Mouse (Mus musculus) hindbrain, embryonic 16.5 days (tissue): ENCODE results near the gene Cenpu. TPM values are rescaled to one million over a fixed set of nuclear protein-coding genes. Genes with fewer than 3 reads are reported as not detected.
A peak's percentile ranks its signal among the peaks of the same experiment; 100 is the strongest.

Experiments
- ATAC-seq: fragments of 200-750 bp; cut with Nextera tagmentation; 2 replicates; pipeline ENCODE4 v1.8.0; 2017; ENCODE audit warnings: moderate TSS enrichment, moderate library complexity
- H3K27ac ChIP-seq: fragments of 300-500 bp; sonication (generic); 2 replicates; pipeline ENCODE4 v1.5.1; 2014; ENCODE audit warnings: low read depth, mild to moderate bottlenecking, control low read depth, low read length, moderate library complexity
- H3K27me3 ChIP-seq: fragments of 300-500 bp; sonication (generic); replicated peaks from 2 replicates; pipeline ENCODE4 v1.6.1; 2014; ENCODE audit warnings: low read length; ENCODE audit not compliant: control insufficient read depth, insufficient read depth
- H3K36me3 ChIP-seq: fragments of 300-500 bp; sonication (generic); 2 replicates; pipeline ENCODE4 v1.6.1; 2014; ENCODE audit warnings: mild to moderate bottlenecking, low read length, moderate library complexity, mixed read lengths; ENCODE audit not compliant: control insufficient read depth, insufficient read depth
- H3K4me1 ChIP-seq: fragments of 300-500 bp; sonication (generic); 2 replicates; pipeline ENCODE4 v1.6.1; 2014; ENCODE audit warnings: low read depth, low read length; ENCODE audit not compliant: control insufficient read depth, insufficient read depth
- H3K4me2 ChIP-seq: fragments of 300-500 bp; sonication (generic); 2 replicates; pipeline ENCODE4 v1.6.1; 2014; ENCODE audit warnings: mild to moderate bottlenecking, low read length, control low read depth, moderate library complexity
- H3K4me3 ChIP-seq: fragments of 300-500 bp; sonication (generic); 2 replicates; pipeline ENCODE4 v1.5.1; 2014; ENCODE audit warnings: mild to moderate bottlenecking, low read length, control low read depth, moderate library complexity
- H3K9ac ChIP-seq: fragments of 300-500 bp; sonication (generic); 2 replicates; pipeline ENCODE4 v1.6.1; 2014; ENCODE audit warnings: low read depth, mild to moderate bottlenecking, control low read depth, low read length, moderate library complexity
- H3K9me3 ChIP-seq: fragments of 300-500 bp; sonication (generic); 2 replicates; pipeline ENCODE4 v1.6.1; 2014; ENCODE audit warnings: mild to moderate bottlenecking, low read length, moderate library complexity; ENCODE audit not compliant: control insufficient read depth
- WGBS: fragments of 180-500 bp; shearing (Covaris S2); extraction: QIAGEN DNeasy Blood & Tissue Kit; methylation state at CpG from one replicate; pipeline ENCODE4 v1.1.7; 2014; 5-methylcytosine and 5-hydroxymethylcytosine counted together
- polyA plus RNA-seq: library from polyadenylated mRNA; unstranded; fragments of >200 nt; fragmentation: Nextera tagmentation; extraction: Ambion mirVana; gene quantifications from 2 replicates; pipeline ENCODE4 v1.2.1, GENCODE M21; 2015

Cenpu gene
- polyA plus RNA-seq, 1 experiment from 2014 or later, result 7.4 TPM

GRCm38 (mm10) chr8:46600959-46601707 lies 49.3 kb downstream of the Cenpu start:
- no peaks in the 10 kb centered on the region for H3K27me3 ChIP-seq
- no peaks in the 10 kb centered on the region for H3K36me3 ChIP-seq
- H3K4me3 ChIP-seq, result no peak overlapping the region
- H3K4me1 ChIP-seq, result no peaks in the 10 kb centered on the region
- no peak overlapping the region for H3K9ac ChIP-seq
- H3K4me2 ChIP-seq, result no peak overlapping the region
- H3K27ac ChIP-seq, result no peak overlapping the region
- ATAC-seq, result no peak
- H3K9me3 ChIP-seq, result no peaks in the 10 kb centered on the region
- 66% methylated on average over 10 of the region's 10 CpGs for WGBS

- no peaks in the 10 kb centered on the region for H3K27me3 ChIP-seq
- H3K4me2 ChIP-seq, result no peak overlapping the region
- no peaks in the 10 kb centered on the region for H3K4me1 ChIP-seq
- ATAC-seq, result no peak
- no peak overlapping the region for H3K4me3 ChIP-seq
- 89% methylated on average over 5 of the region's 5 CpGs for WGBS
- H3K9me3 ChIP-seq, result no peaks in the 10 kb centered on the region
- no peak overlapping the region for H3K9ac ChIP-seq
- no peaks in the 10 kb centered on the region for H3K36me3 ChIP-seq
- H3K27ac ChIP-seq, result no peak overlapping the region
Observed at GRCm38 (mm10) chr8:46603587-46603986, 51.8 kb downstream of the Cenpu start.

- no peaks in the 10 kb centered on the region for H3K9me3 ChIP-seq
- no peak for ATAC-seq
- no peak overlapping the region for H3K9ac ChIP-seq
- H3K4me2 ChIP-seq, result no peak overlapping the region
- no peaks in the 10 kb centered on the region for H3K36me3 ChIP-seq
- H3K4me1 ChIP-seq, result no peaks in the 10 kb centered on the region
- H3K4me3 ChIP-seq, result no peak overlapping the region
- H3K27me3 ChIP-seq, result no peaks in the 10 kb centered on the region
- 90% methylated on average over 1 of the region's 1 CpGs for WGBS
- H3K27ac ChIP-seq, result no peak overlapping the region
Observed at GRCm38 (mm10) chr8:46606930-46607329, 55.1 kb downstream of the Cenpu start.

GRCm38 (mm10) chr8:46611557-46611956 lies 59.7 kb downstream of the Cenpu start:
- ATAC-seq, result no peak
- Histone ChIP-seq H3K27ac (no peak overlapping the region), H3K4me3 (no peak overlapping the region), H3K4me2 (no peak overlapping the region), H3K9ac (no peak overlapping the region), H3K4me1 (no peaks in the 10 kb centered on the region), H3K27me3 (no peaks in the 10 kb centered on the region), H3K36me3 (no peaks in the 10 kb centered on the region), H3K9me3 (no peaks in the 10 kb centered on the region)
- WGBS, result 91% methylated on average over 8 of the region's 8 CpGs

- H3K27me3 ChIP-seq, result no peaks in the 10 kb centered on the region
- WGBS, result 81% methylated on average over 4 of the region's 4 CpGs
Observed at GRCm38 (mm10) chr8:46612913-46613312, 61.1 kb downstream of the Cenpu start.

DNA sequence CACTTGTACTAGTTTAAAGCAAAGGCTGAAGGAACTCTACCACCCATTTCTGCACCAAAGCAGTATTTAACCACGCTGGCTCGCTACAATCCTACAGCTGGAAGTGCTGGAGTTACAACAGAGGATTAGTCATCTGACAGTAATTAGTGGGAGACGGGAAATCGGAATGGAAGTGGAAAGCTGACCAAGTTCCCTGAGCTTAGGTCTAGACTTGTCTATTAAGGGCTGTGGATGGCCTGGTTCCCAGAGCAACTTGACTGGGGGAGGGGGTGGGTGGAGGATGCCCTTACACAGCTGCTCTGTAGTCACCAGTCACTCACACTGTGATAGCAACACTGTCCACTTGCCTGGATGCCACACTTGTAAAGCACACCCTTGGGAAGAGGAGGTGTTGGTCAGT lies 61.5 kb downstream of the Cenpu start:
- no peaks in the 10 kb centered on the region for H3K27me3 ChIP-seq
- H3K4me1 ChIP-seq, result no peaks in the 10 kb centered on the region
- no peaks in the 10 kb centered on the region for H3K36me3 ChIP-seq
- no peak overlapping the region for H3K27ac ChIP-seq
- WGBS, result 73% methylated on average over 4 of the region's 4 CpGs
- H3K9ac ChIP-seq, result no peak overlapping the region
- H3K4me3 ChIP-seq, result no peak overlapping the region
- H3K4me2 ChIP-seq, result no peak overlapping the region
- no peak for ATAC-seq
- H3K9me3 ChIP-seq, result no peaks in the 10 kb centered on the region

More at GRCm38 (mm10) chr8:46612913-46613312, 61.1 kb downstream of the Cenpu start:
- Histone ChIP-seq H3K4me3 (no peak overlapping the region), H3K9ac (no peak overlapping the region), H3K4me1 (no peaks in the 10 kb centered on the region), H3K36me3 (no peaks in the 10 kb centered on the region), H3K9me3 (no peaks in the 10 kb centered on the region), H3K4me2 (no peak overlapping the region), H3K27ac (no peak overlapping the region)
- ATAC-seq, result no peak

DNA sequence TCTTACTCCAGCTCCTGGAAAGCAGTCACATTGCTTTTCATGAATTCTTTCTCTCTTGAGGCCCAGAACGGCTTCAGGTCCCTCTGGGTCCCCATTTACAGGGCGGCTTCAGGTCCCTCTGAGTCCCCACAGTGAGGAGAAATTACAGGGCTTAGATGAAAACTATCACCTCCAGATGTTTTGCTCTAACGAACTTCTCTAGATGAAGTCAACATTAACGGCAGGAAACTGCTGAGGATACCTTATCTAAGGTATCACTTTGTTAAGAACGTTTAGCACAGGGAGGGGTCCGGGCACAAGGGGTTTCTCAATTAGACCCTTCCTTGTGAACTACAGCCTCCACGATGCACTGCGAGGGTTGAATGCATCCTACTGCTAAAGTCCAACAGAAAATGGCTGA lies 64.1 kb downstream of the Cenpu start:
- Histone ChIP-seq H3K4me2 (no peak overlapping the region), H3K9ac (no peak overlapping the region), H3K9me3 (no peaks in the 10 kb centered on the region), H3K4me3 (no peak overlapping the region), H3K36me3 (no peaks in the 10 kb centered on the region), H3K27me3 (no peaks in the 10 kb centered on the region), H3K27ac (no peak overlapping the region), H3K4me1 (peaks cover 11% of the 10 kb centered on the region)
- WGBS, result 95% methylated on average over 8 of the region's 8 CpGs
- ATAC-seq, result no peak

DNA sequence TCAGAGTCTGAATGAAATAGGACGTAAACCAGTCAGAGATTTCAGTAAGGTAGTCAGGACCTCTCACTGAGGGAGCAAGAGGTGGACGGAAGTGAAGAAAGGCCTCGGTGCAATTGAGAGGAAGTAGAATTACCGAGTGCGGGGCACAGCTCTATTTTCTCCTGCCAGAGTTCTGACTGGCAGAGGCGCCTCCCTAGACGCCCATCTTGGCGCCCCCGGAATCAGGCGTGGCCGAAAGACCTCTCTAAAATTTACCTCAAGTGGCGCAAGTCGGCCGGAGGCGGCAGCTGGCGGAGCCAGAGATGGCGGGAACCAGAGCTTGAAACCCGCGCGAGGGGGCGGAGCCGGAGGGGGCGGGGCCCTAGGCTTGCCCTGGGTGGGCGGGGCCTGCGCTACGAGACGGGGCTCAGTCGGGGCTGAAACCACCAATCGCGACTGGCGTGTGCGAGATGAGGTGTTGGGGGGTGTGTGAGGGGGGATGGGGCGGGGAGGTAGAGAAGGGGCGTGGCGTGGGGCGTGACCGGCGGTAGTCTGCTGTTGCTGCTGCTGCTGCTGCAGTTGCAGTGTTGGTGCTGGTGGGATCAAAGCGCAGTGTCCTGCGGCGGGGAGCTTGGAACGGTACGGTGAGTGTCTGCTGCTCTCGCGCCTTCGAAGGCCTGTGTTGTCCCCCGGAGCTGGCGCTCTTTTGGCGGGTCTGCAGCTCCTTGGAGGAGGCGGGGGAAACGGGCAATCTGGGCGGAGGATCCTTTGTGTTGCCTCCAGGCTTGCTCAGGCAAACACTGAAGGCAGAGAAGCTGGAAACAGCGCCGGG lies 65.3 kb downstream of the Cenpu start, which contains the start of the genes Primpol and Casp3:
Gene Primpol, minus strand, starts transcription at position 334 of the 811 bp plus-strand sequence.
Gene Casp3, plus strand, starts transcription at position 413 of the 811 bp plus-strand sequence.
- peak; percentile 98 for ATAC-seq
- WGBS, result under 1% methylated on average over 48 of the region's 54 CpGs
- Histone ChIP-seq H3K4me3 (peak within 1 kb of the TSS; percentile 89), H3K9me3 (no peaks in the 10 kb centered on the region), H3K9ac (peak within 1 kb of the TSS; percentile 92), H3K4me2 (peak within 1 kb of the TSS; percentile 89), H3K36me3 (no peaks in the 10 kb centered on the region), H3K27me3 (no peaks in the 10 kb centered on the region), H3K27ac (peak within 1 kb of the TSS; percentile 95), H3K4me1 (peaks cover 11% of the 10 kb centered on the region)
